Mouse (Mus musculus): ENCODE data around the gene Mtr. TPM values are rescaled to one million over a fixed set of nuclear protein-coding genes. Genes with fewer than 3 reads are reported as not detected.

The Mtr gene
- polyA plus RNA-seq, 1 experiment, result 7.8 TPM

DNA sequence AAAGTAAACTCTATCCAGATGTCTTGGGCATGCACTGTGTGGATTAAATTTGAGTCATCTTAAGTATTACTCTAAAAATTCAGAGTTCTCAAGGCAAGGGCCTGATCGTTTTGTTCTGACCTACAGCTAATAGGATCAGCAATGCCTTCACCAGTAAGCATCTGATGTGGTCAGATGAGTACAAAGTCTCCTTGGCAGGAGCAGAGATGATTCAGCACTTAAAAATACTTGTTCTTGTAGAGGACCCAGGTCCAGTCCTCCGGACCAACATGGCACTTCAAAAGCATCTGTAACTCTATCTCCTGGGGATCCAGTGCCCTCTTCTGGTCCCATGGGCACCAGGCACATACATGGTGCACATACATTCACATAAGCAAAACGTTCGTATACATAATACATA lies 25.8 kb downstream of the Mtr start:
- DNase-seq (ENCODE audit: low read depth), result no peak
- TF ChIP-seq POLR2A (IDR thresholded peaks at IDR 0.05; ENCODE audit: borderline replicate concordance, extremely low read depth, insufficient read depth, insufficient read length, poor library complexity, severe bottlenecking), result no peak
- TF ChIP-seq CTCF (IDR thresholded peaks at IDR 0.05; ENCODE audit: borderline replicate concordance, extremely low read depth, insufficient read depth, insufficient read length), result no peak

DNA sequence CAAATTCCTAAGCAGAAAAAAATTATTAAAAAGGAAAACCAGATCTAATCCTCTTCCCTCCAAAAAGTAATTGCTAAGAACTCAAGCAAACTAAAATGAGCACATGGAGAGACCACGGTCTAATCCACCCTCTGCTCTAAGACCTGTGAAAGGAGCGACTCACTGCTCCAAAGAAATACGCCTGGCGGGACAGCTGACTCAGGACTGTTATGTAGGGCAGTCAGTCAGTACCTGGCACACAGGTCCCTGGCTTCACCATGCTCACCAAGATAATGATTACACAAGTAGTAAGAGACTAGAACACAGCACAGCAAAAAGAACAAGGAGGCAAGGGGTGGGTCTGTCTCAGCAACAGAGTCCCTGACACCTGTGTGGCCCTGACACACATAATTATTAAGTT lies 29.7 kb downstream of the Mtr start:
- DNase-seq (ENCODE audit: low read depth), result no peak
- no peak for TF ChIP-seq POLR2A (IDR thresholded peaks at IDR 0.05; ENCODE audit: borderline replicate concordance, extremely low read depth, insufficient read depth, insufficient read length, poor library complexity, severe bottlenecking)
- TF ChIP-seq CTCF (IDR thresholded peaks at IDR 0.05; ENCODE audit: borderline replicate concordance, extremely low read depth, insufficient read depth, insufficient read length), result no peak

DNA sequence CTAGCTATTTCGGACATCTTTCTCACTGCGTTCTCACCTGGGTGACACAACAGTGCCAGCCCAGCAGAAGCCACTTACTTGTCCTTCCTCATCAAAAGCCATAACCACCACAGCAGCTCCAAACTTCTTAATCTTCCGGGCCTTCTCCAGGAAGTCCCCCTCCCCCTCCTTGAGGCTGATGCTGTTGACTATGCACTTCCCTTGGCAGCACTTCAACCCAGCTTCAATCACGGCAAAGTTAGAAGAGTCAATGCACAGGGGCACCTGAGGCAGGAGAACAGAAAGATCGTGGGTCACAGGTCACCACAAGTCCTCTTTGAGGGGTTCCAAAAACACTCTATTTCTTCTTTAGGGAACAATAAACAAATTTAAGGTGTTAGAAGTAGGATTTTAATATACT lies 30.3 kb downstream of the Mtr start:
- DNase-seq (ENCODE audit: low read depth), result no peak
- TF ChIP-seq CTCF (IDR thresholded peaks at IDR 0.05; ENCODE audit: borderline replicate concordance, extremely low read depth, insufficient read depth, insufficient read length) (no peak), POLR2A (IDR thresholded peaks at IDR 0.05; ENCODE audit: borderline replicate concordance, extremely low read depth, insufficient read depth, insufficient read length, poor library complexity, severe bottlenecking) (no peak)

DNA sequence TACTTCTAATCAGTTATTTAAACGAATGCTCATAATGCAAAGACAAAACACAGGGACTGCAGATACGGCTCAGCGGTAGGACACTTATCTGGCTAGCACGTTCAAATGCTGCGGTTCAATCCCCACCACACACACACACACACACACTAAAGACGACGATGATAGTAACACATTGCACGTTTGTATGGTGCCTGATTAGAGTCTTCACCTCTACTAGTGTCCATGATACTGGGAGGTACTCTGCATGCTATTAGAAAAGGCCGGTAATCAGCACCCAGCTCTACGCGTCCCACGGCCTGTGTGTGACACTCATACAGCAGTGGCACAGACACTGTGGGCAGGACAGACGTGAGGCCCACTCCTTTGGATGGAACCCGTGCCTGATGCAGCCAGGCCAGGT lies 39.3 kb downstream of the Mtr start:
- no peak for DNase-seq (ENCODE audit: low read depth)
- no peak for TF ChIP-seq CTCF (IDR thresholded peaks at IDR 0.05; ENCODE audit: borderline replicate concordance, extremely low read depth, insufficient read depth, insufficient read length)
- TF ChIP-seq POLR2A (IDR thresholded peaks at IDR 0.05; ENCODE audit: borderline replicate concordance, extremely low read depth, insufficient read depth, insufficient read length, poor library complexity, severe bottlenecking), result no peak

DNA sequence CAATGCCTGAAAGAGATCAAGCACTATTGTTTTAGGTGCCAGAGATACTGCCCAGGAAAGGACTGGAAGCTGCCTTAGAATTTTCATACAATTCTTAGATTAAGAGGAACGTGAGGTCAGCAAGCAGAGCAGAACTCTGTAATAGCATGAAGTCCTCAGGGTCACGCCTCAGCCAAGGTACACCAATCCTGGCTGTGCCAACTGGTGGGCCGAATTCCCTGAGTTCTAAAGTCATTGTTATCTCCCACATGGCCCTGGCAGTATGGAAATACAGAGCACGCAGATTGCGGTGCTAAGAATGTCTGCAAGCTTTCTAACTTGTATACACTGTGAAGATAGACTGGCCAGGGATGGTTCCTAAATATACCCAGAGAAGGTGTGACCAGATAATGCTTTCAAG lies 43.0 kb downstream of the Mtr start:
- DNase-seq (ENCODE audit: low read depth), result no peak
- TF ChIP-seq CTCF (IDR thresholded peaks at IDR 0.05; ENCODE audit: borderline replicate concordance, extremely low read depth, insufficient read depth, insufficient read length), result no peak
- TF ChIP-seq POLR2A (IDR thresholded peaks at IDR 0.05; ENCODE audit: borderline replicate concordance, extremely low read depth, insufficient read depth, insufficient read length, poor library complexity, severe bottlenecking), result no peak

DNA sequence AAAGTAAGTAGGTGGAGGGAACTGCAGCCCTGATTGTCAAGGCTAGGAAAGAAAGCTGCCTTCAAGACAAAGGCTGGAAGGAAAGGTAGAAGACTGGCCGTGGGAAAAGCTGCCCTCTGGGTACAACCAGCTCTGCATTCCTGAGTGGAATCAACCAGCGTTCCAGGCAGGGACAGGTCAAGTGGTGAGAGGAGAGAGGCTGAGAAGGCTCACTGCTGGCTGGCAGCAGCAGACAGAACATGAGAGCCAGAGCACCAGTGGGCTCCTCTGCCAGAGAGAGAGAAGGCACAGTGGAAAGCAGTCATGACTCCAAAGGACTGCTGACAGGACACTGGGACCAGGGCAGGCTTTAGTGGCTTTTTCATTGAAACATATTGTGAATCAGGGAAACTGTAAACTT lies 46.9 kb downstream of the Mtr start:
- DNase-seq (ENCODE audit: low read depth), result no peak
- TF ChIP-seq POLR2A (IDR thresholded peaks at IDR 0.05; ENCODE audit: borderline replicate concordance, extremely low read depth, insufficient read depth, insufficient read length, poor library complexity, severe bottlenecking), result no peak
- TF ChIP-seq CTCF (IDR thresholded peaks at IDR 0.05; ENCODE audit: borderline replicate concordance, extremely low read depth, insufficient read depth, insufficient read length), result no peak

DNA sequence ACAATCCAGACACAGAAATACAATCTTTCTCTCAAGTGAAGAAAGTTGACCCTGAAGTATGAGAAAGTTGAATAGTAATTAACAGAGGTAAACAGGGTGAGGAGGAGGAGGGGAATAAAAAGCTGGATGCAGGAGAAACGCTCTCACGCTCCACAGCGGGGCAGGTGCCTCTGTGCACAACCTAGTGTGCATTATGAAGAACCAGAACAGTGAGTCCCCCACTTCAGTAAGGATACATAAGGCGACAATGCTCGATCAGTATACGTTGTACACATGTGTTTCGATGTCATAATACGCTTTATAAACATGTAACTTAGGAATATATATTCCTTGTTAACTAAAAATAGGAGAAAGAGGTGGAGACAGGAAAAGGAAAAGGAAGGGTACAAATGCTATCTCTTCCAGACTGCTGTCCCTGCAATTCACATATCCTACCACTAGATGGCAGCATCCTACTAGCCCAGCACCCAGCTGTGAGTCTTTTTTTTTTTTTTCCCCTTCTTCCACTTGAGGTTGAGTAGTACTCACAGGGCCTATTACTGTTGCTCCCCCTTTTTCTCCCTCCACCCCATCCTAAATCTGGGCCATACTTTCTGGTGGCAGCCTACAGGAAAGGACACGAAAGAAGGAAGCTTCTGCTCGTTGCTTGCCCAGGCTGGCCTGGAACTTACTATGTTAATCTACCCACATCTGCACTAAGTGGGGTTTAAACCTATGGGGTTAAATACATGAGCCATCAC lies 47.7 kb downstream of the Mtr start:
- TF ChIP-seq POLR2A (IDR thresholded peaks at IDR 0.05; ENCODE audit: borderline replicate concordance, extremely low read depth, insufficient read depth, insufficient read length, poor library complexity, severe bottlenecking) (no peak), CTCF (IDR thresholded peaks at IDR 0.05; ENCODE audit: borderline replicate concordance, extremely low read depth, insufficient read depth, insufficient read length) (peak; percentile 83)
- peak; percentile 77 for DNase-seq (ENCODE audit: low read depth)

DNA sequence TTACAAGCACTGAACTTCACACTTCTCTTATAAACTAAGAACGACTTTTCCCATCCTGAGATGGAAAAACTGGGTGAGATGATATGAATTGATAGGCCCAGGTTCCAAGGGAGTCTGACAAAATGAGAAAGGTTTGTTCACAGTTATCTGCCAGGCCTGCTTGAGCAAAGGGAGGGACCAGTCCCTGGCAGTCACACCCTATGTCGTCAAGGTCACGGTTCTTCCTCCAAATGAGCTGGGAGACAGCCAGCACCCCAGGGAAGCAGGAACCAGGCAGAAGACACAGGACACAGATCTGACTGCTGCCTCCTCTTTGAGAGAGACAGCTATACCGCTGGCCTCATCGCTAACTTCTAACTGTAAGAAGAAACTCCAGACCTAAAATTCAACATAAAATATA lies 57.5 kb downstream of the Mtr start:
- no peak for DNase-seq (ENCODE audit: low read depth)
- TF ChIP-seq POLR2A (IDR thresholded peaks at IDR 0.05; ENCODE audit: borderline replicate concordance, extremely low read depth, insufficient read depth, insufficient read length, poor library complexity, severe bottlenecking), result no peak
- no peak for TF ChIP-seq CTCF (IDR thresholded peaks at IDR 0.05; ENCODE audit: borderline replicate concordance, extremely low read depth, insufficient read depth, insufficient read length)

DNA sequence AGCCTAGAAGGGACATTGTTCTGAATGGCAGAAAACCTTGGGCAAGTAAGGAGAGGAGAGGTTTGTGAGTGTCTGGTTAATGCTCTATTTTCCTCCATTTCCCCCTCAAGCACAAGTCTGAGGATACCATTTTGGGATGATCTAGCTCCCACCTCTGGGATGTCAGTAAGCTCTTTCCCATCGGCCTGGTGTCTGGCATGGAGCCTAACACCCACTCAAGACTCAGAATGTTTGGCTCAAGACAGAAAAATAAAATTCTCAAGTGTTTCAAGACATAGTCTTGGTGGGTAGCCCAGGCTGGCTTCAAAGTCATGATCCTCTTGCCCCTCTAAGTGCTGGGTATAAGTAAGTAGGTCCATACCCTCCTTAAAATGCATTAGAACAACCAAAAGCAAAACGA lies 59.4 kb downstream of the Mtr start:
- TF ChIP-seq POLR2A (IDR thresholded peaks at IDR 0.05; ENCODE audit: borderline replicate concordance, extremely low read depth, insufficient read depth, insufficient read length, poor library complexity, severe bottlenecking), result no peak
- TF ChIP-seq CTCF (IDR thresholded peaks at IDR 0.05; ENCODE audit: borderline replicate concordance, extremely low read depth, insufficient read depth, insufficient read length), result no peak
- DNase-seq (ENCODE audit: low read depth), result no peak

DNA sequence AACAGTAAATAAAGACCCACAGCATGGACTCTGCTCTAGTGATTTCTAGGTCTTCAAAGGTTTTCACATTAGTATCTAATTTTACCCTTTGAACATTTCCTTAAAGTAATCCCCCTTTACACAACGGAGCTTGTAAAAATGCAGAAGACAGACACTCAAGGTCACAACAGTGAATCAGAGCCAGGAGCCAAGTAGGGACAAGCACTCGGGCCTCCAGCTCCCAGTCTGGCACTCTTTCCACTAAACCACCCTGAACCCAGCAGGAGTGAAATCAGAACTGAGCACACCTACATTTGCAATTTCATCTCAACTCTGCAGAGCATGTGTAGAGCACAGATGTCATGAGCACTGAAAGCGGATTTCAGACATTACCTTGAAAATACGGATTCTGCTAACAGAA lies 61.1 kb downstream of the Mtr start:
- no peak for DNase-seq (ENCODE audit: low read depth)
- TF ChIP-seq CTCF (IDR thresholded peaks at IDR 0.05; ENCODE audit: borderline replicate concordance, extremely low read depth, insufficient read depth, insufficient read length), result no peak
- TF ChIP-seq POLR2A (IDR thresholded peaks at IDR 0.05; ENCODE audit: borderline replicate concordance, extremely low read depth, insufficient read depth, insufficient read length, poor library complexity, severe bottlenecking), result no peak

DNA sequence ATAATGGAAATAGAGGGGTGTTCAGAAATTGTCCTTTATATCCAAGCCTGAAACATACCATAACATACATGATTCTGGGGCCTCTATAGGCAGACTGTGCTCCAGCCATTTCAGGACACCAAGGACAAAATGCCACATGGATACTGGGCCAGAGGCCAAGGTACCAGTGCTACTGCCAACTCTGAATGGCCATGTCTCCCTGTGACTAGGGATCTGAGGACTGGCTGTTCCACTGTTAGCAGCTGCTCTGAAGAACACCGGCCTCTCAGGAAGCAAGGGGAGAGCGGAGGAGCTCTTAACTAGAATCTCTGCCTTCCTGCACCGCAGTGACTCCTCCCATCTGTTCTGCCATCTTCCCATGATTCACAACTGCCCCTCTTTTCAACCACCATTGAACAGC lies 61.9 kb downstream of the Mtr start:
- TF ChIP-seq POLR2A (IDR thresholded peaks at IDR 0.05; ENCODE audit: borderline replicate concordance, extremely low read depth, insufficient read depth, insufficient read length, poor library complexity, severe bottlenecking) (no peak), CTCF (IDR thresholded peaks at IDR 0.05; ENCODE audit: borderline replicate concordance, extremely low read depth, insufficient read depth, insufficient read length) (no peak)
- peak; percentile 41 for DNase-seq (ENCODE audit: low read depth)

DNA sequence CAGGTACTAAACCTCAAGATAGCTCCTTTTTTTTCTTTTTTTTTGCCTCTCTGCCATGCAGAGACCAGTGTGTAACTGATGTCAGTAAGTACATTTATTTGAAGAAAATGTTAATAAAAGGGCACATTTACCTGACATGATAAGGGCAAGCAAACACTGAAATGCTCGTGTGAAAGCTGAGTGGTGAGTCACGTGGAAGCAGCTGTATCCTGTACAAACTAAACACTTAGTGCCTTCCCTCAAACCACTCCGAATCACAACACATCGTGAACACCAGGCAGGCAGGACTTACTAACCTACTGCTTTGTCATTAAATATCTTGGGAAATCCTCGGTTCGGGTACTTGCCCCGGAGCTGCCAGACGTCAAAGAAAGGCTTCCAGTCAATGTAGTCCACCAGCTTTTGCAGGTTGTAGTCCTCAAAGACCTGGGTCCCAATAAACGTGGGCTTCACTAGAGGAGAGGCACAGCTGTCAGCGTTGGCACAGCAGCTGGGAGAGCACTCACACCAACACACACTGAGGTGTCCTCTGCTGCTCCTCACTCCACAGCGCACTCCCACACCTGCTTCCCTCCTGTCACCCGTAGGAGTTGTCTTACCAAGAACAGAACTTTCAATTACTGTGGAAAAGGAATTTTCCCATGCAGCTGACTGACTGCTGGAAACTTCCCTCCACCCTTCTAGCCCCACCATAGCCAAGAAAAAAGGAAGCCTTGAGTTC lies 62.8 kb downstream of the Mtr start:
- DNase-seq (ENCODE audit: low read depth), result no peak
- TF ChIP-seq CTCF (IDR thresholded peaks at IDR 0.05; ENCODE audit: borderline replicate concordance, extremely low read depth, insufficient read depth, insufficient read length), result no peak
- TF ChIP-seq POLR2A (IDR thresholded peaks at IDR 0.05; ENCODE audit: borderline replicate concordance, extremely low read depth, insufficient read depth, insufficient read length, poor library complexity, severe bottlenecking), result no peak
